Mouse (Mus musculus) WW6 (cell line): ENCODE data around the gene Pmch.

Experiments used
- DNase-seq: peaks from one replicate; pipeline ENCODE4 v3.0.0-alpha.2; 2013; ENCODE audit warnings: low read depth, low spot score

Pmch gene

DNA sequence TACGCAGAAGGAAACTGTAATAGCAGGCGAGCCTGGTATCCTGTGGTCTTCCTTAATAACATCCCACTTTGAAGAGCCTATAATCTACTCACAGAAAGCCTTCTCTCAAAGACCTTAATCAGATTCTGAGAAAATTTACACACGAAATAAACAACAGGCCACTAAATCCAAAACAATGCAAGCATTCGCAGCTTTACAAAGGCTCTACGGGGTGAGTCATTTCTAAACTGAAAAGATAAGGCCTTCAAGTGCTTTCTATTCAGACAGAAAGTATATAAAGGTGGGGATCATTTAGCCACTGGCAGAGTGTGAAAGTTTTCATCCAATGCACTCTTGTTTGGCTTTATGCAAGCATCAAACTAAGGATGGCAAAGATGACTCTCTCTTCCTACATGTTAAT is at the start of gene Pmch:
TSS of gene Pmch (plus strand) at position 301 of the 400 bp plus-strand sequence.
- DNase-seq, result no peak

DNA sequence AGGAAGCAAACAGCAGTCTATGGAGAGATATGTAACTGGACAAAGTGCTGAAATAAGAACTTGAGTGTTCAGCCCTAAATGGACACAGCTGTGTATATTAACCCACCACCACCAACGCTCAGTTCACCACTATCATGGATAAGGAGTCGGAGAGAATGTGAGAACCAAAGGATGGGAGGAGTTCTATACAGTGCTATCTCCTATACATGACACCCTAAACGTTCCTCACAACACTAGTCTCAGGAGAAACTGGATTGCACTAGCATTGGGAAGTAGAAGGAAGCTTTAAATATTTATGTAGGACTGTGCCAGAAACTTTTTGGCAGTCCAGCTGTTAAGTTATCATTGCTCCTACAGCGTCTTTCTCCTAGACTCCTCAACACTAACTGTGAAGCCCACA is 46.6 kb upstream of the Pmch start:
- no peak for DNase-seq

DNA sequence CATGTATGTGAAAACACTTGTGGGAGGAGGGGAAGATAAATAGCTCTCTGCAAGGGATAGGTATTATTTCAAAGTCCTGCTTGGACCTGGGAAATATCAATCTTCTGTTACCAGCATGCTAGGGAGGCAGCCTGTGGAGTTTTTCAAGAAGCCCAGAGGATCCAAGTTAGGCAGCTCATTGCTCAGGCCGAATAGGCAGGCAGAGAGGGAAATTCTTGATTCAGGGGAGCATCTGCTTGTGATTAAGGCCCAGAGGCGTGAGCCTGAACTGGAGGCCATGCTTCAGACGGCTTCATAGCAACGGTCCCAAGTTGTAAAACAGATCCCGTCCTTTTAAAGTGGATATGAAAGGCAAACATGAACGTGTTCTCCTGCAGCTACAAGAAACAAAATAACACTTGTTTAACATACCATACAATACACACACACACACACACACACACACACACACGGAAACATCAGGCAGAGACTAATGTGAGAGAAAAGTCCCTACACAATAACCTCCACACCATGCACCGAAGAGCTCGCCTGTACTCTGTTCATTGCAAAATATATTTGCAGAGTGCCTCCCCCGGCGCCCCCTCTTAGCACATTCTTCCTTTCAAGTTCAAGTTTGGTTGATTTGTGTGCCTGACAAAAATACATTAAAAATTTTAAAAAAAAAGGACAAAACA is 44.6 kb upstream of the Pmch start:
- no peak for DNase-seq

DNA sequence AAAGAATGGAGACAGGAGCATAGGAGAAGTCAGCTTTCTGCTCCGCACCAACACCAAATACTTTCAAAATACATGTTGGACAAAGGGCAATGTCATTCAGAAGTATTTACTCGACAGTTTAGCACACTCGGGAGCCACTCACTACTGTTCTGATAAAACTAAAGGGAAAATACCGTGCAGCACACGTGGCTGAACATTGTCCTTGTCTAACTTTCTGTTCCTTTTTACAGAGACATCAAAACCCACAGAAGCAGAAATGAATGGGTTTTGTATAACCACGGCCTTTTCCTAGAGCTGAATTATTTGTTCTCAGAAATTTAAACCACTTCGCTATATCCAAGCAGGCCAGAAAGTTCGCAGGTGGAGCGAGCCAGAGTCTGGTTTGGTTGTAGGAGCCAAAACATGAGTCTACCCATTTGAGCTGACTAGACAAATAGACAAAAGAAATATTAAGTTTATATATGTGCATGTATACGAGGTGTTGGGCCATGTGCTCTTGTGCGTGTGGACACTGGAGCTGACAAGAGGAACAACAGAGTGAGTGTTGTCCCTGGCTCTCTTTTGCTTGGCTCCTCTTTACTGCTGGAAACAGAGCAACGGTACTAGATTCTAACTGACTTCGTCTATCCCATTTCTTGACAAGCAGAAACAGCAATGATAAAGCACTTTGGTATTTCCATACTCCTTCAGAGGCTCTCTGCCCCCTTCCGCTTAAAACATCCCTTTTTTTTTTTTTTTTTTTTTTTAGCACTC is 36.5 kb upstream of the Pmch start:
- no peak for DNase-seq

DNA sequence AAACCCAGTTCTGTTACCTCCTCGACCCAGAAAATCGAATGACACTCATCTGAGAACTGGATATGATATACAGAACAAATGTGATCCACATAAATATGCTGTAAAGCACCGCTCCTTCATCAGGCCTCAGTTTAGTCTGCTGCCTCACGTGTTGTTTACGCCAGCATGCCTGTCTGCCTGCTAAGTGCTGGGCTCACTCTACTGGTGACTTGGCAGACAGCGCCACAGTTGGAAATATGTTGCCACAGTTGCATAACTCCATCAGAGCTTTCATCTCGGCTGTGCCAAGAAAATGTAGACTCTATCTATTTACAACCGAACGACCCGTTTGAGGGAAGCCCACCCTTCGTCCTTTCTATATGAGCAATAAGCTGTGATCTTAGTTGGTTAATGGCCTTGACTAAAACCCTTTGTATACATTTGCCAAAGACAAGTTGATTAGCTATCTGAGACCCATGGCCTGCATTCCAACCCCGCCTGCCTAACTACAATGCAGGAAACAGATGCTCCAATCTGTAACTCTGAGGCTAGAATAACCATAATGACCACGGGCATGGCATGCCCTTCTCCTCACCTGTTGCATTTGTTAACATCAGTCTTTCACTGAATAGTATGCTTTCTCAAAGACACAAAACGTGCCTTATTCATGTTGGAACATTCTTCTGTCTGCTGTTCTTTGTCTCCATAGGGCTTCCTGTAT is 33.8 kb upstream of the Pmch start:
- no peak for DNase-seq

DNA sequence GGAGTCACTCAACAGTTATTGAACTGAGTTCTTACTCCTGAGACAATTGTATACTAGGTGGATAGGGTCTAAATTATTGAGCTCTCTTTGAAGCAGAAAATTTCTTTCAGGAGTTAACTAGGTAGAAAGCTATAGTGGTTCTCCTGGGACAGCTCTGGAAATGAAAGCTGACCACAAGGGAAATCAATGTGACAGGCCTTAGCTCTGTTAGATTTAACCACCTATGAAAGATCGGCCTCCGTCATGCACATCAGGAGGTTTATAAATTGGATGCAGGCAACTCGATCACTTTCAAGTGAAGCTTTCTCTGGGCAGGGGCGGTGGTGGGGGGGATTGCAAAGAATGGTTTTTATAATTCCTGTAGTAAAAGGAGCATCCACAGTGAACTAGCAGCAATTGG is 27.4 kb upstream of the Pmch start:
- no peak for DNase-seq

DNA sequence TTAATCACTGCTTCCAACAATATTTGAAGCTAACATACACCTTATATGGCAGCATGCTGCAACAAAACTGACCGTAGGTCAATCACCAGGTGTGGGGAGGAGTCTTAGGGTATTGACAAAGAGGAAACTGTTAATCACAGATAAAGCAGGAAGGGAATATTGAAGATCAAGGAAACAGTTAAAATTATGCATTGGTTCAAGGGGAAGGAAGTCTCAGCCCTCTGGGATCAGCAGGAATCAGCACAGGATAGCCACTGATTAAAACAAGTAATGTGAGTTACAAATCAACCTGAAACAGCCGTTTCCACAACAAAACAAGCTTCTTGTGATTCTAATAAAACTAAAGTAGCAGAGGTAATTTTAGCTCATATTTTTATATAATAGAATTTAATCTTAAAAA is 26.0 kb upstream of the Pmch start:
- DNase-seq, result no peak

DNA sequence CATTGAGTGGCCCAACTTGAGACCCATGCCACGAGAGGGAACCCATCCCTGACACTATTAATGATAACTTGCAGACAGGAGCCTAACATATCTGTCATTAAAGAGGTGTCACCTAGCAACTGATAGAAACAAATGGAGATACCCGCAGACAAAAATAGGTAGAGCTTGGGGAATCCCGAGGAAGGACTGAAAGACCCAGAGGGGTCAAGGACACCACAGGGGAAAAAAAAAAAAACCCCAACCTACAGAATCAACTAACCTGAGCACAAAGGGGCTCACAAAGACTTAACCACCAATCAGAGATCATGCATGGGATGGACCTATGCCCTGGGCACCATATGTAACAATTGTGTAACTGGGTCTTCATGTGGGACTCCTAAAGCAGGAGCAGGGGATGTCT is 23.5 kb upstream of the Pmch start:
- DNase-seq, result no peak

DNA sequence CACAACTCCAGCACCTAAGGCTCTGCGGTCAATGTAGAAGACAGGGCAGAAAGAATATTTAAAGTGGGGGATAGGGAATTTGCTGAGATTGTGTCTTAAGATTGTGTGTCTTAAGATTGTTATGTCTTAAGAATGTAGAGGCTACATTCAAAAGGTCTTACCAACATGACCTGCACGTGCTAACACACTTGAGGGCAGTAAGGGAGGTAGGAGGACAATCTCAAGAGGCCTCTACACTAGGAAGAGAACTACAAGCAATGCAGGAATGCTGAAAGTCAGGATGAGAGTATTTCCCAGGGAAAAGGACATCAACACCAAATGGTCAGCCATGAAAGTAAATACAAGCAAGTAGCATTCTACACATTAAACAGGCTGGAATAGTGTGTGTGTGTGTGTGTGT is 15.3 kb downstream of the Pmch start:
- no peak for DNase-seq

DNA sequence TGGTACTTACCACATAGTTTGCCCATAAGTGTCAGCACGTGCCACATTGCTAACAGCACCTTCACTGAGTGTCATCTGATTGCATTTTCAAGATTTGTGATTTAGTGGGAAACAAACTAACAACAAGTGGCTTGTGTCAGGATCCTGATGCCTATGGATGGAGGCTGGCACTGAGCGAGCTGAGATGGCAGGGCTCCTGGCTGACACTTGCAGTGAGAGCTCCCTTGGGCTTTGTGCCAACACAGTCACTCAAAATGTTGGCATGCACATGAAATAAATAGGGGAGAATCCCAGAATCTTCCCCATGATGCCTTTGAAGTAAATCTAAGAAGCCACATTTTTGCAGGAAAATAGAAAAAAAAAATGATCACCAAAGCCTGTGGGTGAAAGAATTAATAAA is 22.4 kb downstream of the Pmch start:
- no peak for DNase-seq

DNA sequence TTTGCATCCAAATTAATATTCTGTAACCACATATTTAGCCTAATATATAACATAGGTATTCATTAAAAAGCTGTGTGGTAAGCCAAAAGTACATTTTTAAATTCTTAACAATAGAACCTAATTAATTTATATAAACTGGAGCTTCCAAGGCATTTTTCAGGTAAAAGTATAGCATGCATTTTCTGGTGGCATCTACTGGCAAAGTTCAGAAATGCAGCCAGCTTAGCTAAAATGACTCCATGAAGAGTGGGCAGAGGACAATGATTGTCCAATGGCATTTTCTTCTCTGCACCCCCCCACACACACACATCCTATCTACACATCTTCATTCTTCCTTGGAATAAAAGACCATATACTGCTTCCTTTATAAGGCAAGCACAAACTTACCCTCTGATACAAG is 28.8 kb downstream of the Pmch start:
- DNase-seq, result no peak

DNA sequence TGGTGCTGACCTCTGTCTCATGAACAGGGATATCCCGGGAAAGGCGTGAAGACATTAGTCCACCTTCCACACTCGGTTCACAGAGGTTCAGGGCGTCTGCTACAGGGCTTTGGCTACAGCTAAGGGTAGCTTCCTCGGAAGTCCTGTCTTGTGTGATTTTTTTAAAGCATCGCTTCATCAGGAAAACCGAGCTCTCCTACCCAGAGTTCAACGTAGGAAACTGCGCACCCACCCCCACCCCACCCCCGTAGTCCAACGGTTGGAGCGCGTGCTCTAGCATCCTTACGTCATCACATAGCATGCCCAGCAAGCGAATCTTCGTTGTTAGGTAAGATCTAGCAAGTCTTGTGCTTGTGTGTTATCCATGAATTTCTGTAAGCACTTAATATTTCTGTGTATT is 44.8 kb downstream of the Pmch start:
- DNase-seq, result no peak
